Mouse (Mus musculus): ENCODE measurements at regions not wholly inside any gene's neighbourhood (a gene's known extent, or its start where the extent isn't known, plus 50 kb on each side); places are given as distances from the start of the nearest gene placed in this dataset.

DNA sequence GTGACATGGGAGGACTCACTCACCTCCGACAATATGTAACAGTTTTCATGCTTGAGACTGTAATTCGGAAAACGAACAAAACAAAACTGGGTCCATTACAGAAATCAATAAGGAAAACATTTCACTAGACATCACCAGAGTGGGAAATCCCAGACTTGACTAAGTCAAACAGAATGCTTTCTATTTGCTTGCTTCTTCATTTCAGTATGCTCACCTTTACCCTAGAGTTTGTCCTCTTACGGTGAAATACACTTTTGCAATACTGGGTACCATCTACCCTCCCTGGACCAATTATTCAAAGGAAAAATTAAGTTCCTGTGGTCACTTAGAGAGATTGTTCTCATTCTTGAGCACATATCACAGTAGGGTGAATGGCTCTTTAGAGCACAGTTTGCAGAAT is 613.4 kb upstream of the 4930412O13Rik start:
- no peaks in the 10 kb centered on the region for H3K79me3 ChIP-seq (ENCODE audit: low read depth)
- TF ChIP-seq MYOG (IDR thresholded peaks at IDR 0.05; ENCODE audit: control insufficient read depth, extremely low read depth, insufficient read length) = no peak
- TF ChIP-seq CTCF (IDR thresholded peaks at IDR 0.05; ENCODE audit: control insufficient read depth, insufficient read depth, insufficient read length) = no peak
- no peak for TF ChIP-seq USF1 (IDR thresholded peaks at IDR 0.05; ENCODE audit: low read depth)
- TF ChIP-seq MAX (IDR thresholded peaks at IDR 0.05) = no peak
- TF ChIP-seq CEBPB (IDR thresholded peaks at IDR 0.05; ENCODE audit: low read depth) = no peak
- no peak for TF ChIP-seq FOSL1 (IDR thresholded peaks at IDR 0.05; ENCODE audit: insufficient read depth, low read length, poor library complexity, severe bottlenecking)
- TF ChIP-seq MYOD1 (IDR thresholded peaks at IDR 0.05; ENCODE audit: control insufficient read depth, insufficient read length, low read depth) = no peak
- no peaks in the 10 kb centered on the region for H3K79me2 ChIP-seq (ENCODE audit: control insufficient read depth, insufficient read depth)
- no peaks in the 10 kb centered on the region for H3K27me3 ChIP-seq (ENCODE audit: control insufficient read depth, insufficient read depth, insufficient read length)
- H3ac ChIP-seq (ENCODE audit: control insufficient read depth, insufficient read length, low read depth) = no peak overlapping the region
- no peaks in the 10 kb centered on the region for H3K36me3 ChIP-seq (ENCODE audit: control insufficient read depth, insufficient read depth)
- no peak overlapping the region for H3K4me3 ChIP-seq (ENCODE audit: insufficient read depth, poor library complexity, severe bottlenecking)

DNA sequence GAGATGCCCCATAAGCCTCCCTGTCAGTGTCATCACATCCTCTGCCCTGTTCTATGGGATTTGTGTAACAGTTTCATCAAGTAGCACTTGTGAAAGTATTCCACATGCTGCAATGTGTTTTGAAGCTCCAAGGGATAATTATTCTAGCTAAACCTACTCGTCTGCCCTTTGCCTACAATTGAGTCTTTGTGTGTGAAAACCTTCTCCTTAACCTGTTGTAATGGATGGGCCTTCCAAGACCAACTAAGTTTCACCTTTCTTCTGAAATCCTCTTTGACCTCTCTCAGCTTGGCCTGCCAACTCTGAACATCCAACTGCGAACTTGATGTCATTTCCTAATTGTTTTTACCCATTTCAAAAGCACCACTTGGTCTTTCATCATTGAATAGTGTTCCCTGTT is 597.6 kb upstream of the 4930412O13Rik start:
- Histone ChIP-seq H3K27me3 (ENCODE audit: control insufficient read depth, insufficient read depth, insufficient read length) (no peaks in the 10 kb centered on the region), H3K79me3 (ENCODE audit: low read depth) (no peaks in the 10 kb centered on the region), H3ac (ENCODE audit: control insufficient read depth, insufficient read length, low read depth) (no peak overlapping the region), H3K79me2 (ENCODE audit: control insufficient read depth, insufficient read depth) (no peaks in the 10 kb centered on the region), H3K36me3 (ENCODE audit: control insufficient read depth, insufficient read depth) (no peaks in the 10 kb centered on the region), H3K4me3 (ENCODE audit: insufficient read depth, poor library complexity, severe bottlenecking) (no peak overlapping the region)
- TF ChIP-seq MYOG (IDR thresholded peaks at IDR 0.05; ENCODE audit: control insufficient read depth, extremely low read depth, insufficient read length) = no peak
- no peak for TF ChIP-seq CEBPB (IDR thresholded peaks at IDR 0.05; ENCODE audit: low read depth)
- TF ChIP-seq FOSL1 (IDR thresholded peaks at IDR 0.05; ENCODE audit: insufficient read depth, low read length, poor library complexity, severe bottlenecking) = no peak
- no peak for TF ChIP-seq MAX (IDR thresholded peaks at IDR 0.05)
- TF ChIP-seq CTCF (IDR thresholded peaks at IDR 0.05; ENCODE audit: control insufficient read depth, insufficient read depth, insufficient read length) = no peak
- TF ChIP-seq MYOD1 (IDR thresholded peaks at IDR 0.05; ENCODE audit: control insufficient read depth, insufficient read length, low read depth) = no peak
- no peak for TF ChIP-seq USF1 (IDR thresholded peaks at IDR 0.05; ENCODE audit: low read depth)

DNA sequence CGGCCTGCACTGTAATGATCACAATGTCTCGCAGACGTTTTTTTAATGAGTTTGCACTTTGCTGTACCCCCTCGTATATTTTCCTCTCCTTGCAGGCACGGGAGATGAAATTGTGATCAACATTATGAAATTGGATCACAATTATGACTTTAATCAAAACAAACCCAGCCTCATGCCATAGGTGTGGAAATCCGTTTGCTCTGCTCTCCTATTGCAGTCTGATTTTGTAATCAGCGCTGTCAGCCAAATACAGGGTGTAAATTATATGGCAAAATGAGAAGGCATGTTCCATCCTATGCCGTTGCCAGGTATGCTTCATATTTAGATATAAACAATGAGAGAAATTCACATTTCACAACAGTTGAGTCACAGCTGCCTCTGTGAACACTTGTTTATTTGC is 595.3 kb upstream of the 4930412O13Rik start:
- Histone ChIP-seq H3K36me3 (ENCODE audit: control insufficient read depth, insufficient read depth) (no peaks in the 10 kb centered on the region), H3K79me3 (ENCODE audit: low read depth) (no peaks in the 10 kb centered on the region), H3K27me3 (ENCODE audit: control insufficient read depth, insufficient read depth, insufficient read length) (no peaks in the 10 kb centered on the region), H3K79me2 (ENCODE audit: control insufficient read depth, insufficient read depth) (no peaks in the 10 kb centered on the region), H3ac (ENCODE audit: control insufficient read depth, insufficient read length, low read depth) (no peak overlapping the region), H3K4me3 (ENCODE audit: insufficient read depth, poor library complexity, severe bottlenecking) (no peak overlapping the region)
- TF ChIP-seq FOSL1 (IDR thresholded peaks at IDR 0.05; ENCODE audit: insufficient read depth, low read length, poor library complexity, severe bottlenecking) (no peak), MYOG (IDR thresholded peaks at IDR 0.05; ENCODE audit: control insufficient read depth, extremely low read depth, insufficient read length) (no peak), CTCF (IDR thresholded peaks at IDR 0.05; ENCODE audit: control insufficient read depth, insufficient read depth, insufficient read length) (no peak)

DNA sequence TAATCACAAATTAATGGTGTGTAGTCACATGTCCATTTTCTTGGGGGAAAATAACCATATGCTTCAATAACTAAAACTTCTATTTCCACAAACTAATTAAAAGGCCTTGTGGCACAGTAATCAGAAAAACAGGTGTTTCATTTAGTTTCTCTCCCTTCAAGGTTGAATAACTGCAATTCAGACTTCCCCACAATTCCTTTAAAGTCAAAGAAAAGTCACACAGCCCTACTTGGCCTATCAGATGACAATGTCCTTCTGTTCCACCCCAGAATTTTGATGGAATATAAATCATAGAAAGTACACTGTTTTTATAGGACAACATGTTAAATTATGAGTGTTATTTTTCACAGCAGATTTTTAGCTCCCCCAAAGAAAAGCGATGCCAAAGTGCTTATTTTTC is 594.0 kb upstream of the 4930412O13Rik start:
- no peaks in the 10 kb centered on the region for H3K27me3 ChIP-seq (ENCODE audit: control insufficient read depth, insufficient read depth, insufficient read length)
- H3K36me3 ChIP-seq (ENCODE audit: control insufficient read depth, insufficient read depth) = no peaks in the 10 kb centered on the region
- no peak overlapping the region for H3K4me3 ChIP-seq (ENCODE audit: insufficient read depth, poor library complexity, severe bottlenecking)
- no peak overlapping the region for H3ac ChIP-seq (ENCODE audit: control insufficient read depth, insufficient read length, low read depth)
- TF ChIP-seq FOSL1 (IDR thresholded peaks at IDR 0.05; ENCODE audit: insufficient read depth, low read length, poor library complexity, severe bottlenecking) (no peak), MYOG (IDR thresholded peaks at IDR 0.05; ENCODE audit: control insufficient read depth, extremely low read depth, insufficient read length) (no peak), MAX (IDR thresholded peaks at IDR 0.05) (no peak), CTCF (IDR thresholded peaks at IDR 0.05; ENCODE audit: control insufficient read depth, insufficient read depth, insufficient read length) (no peak), CEBPB (IDR thresholded peaks at IDR 0.05; ENCODE audit: low read depth) (no peak), MYOD1 (IDR thresholded peaks at IDR 0.05; ENCODE audit: control insufficient read depth, insufficient read length, low read depth) (no peak), USF1 (IDR thresholded peaks at IDR 0.05; ENCODE audit: low read depth) (no peak)
- H3K79me2 ChIP-seq (ENCODE audit: control insufficient read depth, insufficient read depth) = no peaks in the 10 kb centered on the region
- no peaks in the 10 kb centered on the region for H3K79me3 ChIP-seq (ENCODE audit: low read depth)

DNA sequence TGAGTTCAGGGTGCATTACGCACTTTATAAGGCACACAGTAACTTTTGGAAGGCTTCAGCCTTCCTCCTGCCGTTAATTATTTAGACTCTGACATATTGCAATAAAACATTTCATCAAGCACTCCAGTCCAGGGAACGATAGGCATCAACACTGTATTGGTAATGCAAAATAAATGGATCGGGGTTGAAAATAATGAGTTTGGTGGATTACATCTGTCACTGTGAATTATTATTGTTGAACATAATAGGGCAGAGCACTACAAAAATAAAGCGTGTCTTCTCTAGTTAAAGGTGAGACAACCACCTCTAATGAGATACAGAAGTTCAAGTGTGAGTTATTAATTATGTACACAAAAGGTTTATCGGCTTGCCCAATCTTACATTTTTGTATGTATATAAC is 593.4 kb upstream of the 4930412O13Rik start:
- Histone ChIP-seq H3K4me3 (ENCODE audit: insufficient read depth, poor library complexity, severe bottlenecking) (no peak overlapping the region), H3K36me3 (ENCODE audit: control insufficient read depth, insufficient read depth) (no peaks in the 10 kb centered on the region), H3K27me3 (ENCODE audit: control insufficient read depth, insufficient read depth, insufficient read length) (no peaks in the 10 kb centered on the region), H3K79me3 (ENCODE audit: low read depth) (no peaks in the 10 kb centered on the region), H3K79me2 (ENCODE audit: control insufficient read depth, insufficient read depth) (no peaks in the 10 kb centered on the region), H3ac (ENCODE audit: control insufficient read depth, insufficient read length, low read depth) (no peak overlapping the region)
- TF ChIP-seq CTCF (IDR thresholded peaks at IDR 0.05; ENCODE audit: control insufficient read depth, insufficient read depth, insufficient read length) (no peak), MYOG (IDR thresholded peaks at IDR 0.05; ENCODE audit: control insufficient read depth, extremely low read depth, insufficient read length) (no peak), FOSL1 (IDR thresholded peaks at IDR 0.05; ENCODE audit: insufficient read depth, low read length, poor library complexity, severe bottlenecking) (no peak), USF1 (IDR thresholded peaks at IDR 0.05; ENCODE audit: low read depth) (no peak), CEBPB (IDR thresholded peaks at IDR 0.05; ENCODE audit: low read depth) (no peak), MYOD1 (IDR thresholded peaks at IDR 0.05; ENCODE audit: control insufficient read depth, insufficient read length, low read depth) (no peak), MAX (IDR thresholded peaks at IDR 0.05) (no peak)

DNA sequence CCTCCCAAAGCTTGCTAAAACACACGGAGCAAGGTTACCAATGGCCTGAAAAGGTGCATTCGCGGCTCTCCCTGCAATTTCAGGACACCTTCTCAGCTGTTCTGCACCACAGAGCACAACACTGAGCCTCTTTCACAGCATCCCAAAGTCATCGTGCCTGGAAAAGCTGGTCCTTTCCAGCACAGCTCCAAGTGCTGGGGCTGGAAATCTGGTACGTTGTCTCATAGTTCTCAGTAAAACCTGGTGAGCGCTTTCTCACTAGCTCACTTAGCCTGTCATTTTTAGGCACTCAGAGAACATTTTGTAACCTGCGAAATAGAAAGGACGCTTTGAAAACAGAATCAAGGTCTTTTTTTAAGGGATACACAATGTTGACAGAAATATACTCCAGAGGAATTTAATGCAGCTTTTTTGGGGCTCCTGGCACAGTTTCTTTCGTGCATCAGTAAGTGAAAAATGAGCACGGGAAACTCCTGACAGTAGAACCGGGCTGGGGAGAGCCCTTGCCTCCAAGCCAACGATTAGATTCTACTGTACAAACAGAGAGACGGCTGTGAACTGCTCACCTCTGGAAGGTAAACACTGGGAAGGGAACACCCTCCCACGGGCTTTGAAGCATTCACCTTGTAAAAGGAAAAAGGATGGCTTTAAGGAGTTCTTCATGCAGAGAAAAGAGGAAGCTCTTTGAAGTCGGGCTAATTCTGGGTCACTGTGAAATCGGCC is 549.3 kb upstream of the 4930412O13Rik start:
- Histone ChIP-seq H3ac (ENCODE audit: control insufficient read depth, insufficient read length, low read depth) (no peak overlapping the region), H3K27me3 (ENCODE audit: control insufficient read depth, insufficient read depth, insufficient read length) (no peaks in the 10 kb centered on the region), H3K36me3 (ENCODE audit: control insufficient read depth, insufficient read depth) (no peaks in the 10 kb centered on the region), H3K79me2 (ENCODE audit: control insufficient read depth, insufficient read depth) (no peaks in the 10 kb centered on the region), H3K4me3 (ENCODE audit: insufficient read depth, poor library complexity, severe bottlenecking) (no peak overlapping the region), H3K79me3 (ENCODE audit: low read depth) (no peaks in the 10 kb centered on the region)
- TF ChIP-seq USF1 (IDR thresholded peaks at IDR 0.05; ENCODE audit: low read depth) = no peak
- no peak for TF ChIP-seq CEBPB (IDR thresholded peaks at IDR 0.05; ENCODE audit: low read depth)
- no peak for TF ChIP-seq FOSL1 (IDR thresholded peaks at IDR 0.05; ENCODE audit: insufficient read depth, low read length, poor library complexity, severe bottlenecking)

Measured in C2C12 (cell line).